Mouse (Mus musculus) brain, adult 2 months (tissue): ENCODE data around the gene Map2k5.

Source experiments
- DNase-seq: peaks from one replicate; pipeline ENCODE4 v3.0.0; 2011; ENCODE audit warnings: low read depth, low spot score

The Map2k5 gene

GRCm38 (mm10) chr9:63146856-63147274 lies 230.8 kb downstream of the Map2k5 start:
- no peak for DNase-seq

GRCm38 (mm10) chr9:63146126-63146855 lies 231.4 kb downstream of the Map2k5 start:
- DNase-seq, result no peak

GRCm38 (mm10) chr9:63145249-63146125 lies 232.2 kb downstream of the Map2k5 start:
- no peak for DNase-seq

- DNase-seq, result no peak
Observed at GRCm38 (mm10) chr9:63144502-63145248, 233.0 kb downstream of the Map2k5 start.

GRCm38 (mm10) chr9:63143641-63144501 lies 233.8 kb downstream of the Map2k5 start:
- no peak for DNase-seq

GRCm38 (mm10) chr9:63143227-63143626 lies 234.5 kb downstream of the Map2k5 start:
- DNase-seq, result no peak

- no peak for DNase-seq
Observed at GRCm38 (mm10) chr9:63142335-63143036, 235.2 kb downstream of the Map2k5 start.

- no peak for DNase-seq
Observed at GRCm38 (mm10) chr9:63141641-63142334, 235.9 kb downstream of the Map2k5 start.

- no peak for DNase-seq
Observed at GRCm38 (mm10) chr9:63140211-63140610, 237.5 kb downstream of the Map2k5 start.

GRCm38 (mm10) chr9:63139661-63140060 lies 238.0 kb downstream of the Map2k5 start:
- DNase-seq, result no peak

- no peak for DNase-seq
Observed at GRCm38 (mm10) chr9:63138481-63138967, 239.2 kb downstream of the Map2k5 start.

- DNase-seq, result no peak
Observed at GRCm38 (mm10) chr9:63137615-63137915, 240.1 kb downstream of the Map2k5 start.

- DNase-seq, result no peak
Observed at GRCm38 (mm10) chr9:63136756-63137614, 240.7 kb downstream of the Map2k5 start.

GRCm38 (mm10) chr9:63136241-63136640 lies 241.5 kb downstream of the Map2k5 start:
- DNase-seq, result no peak

GRCm38 (mm10) chr9:63135801-63136200 lies 241.9 kb downstream of the Map2k5 start:
- DNase-seq, result peak; percentile 78

GRCm38 (mm10) chr9:63135356-63135755 lies 242.3 kb downstream of the Map2k5 start:
- no peak for DNase-seq

- no peak for DNase-seq
Observed at GRCm38 (mm10) chr9:63133659-63134058, 244.0 kb downstream of the Map2k5 start.

- DNase-seq, result peak; percentile 98
Observed at GRCm38 (mm10) chr9:63132673-63133601, 244.8 kb downstream of the Map2k5 start.
